Mouse (Mus musculus): Measurements from ENCODE around the gene Stk25. TPM values are rescaled to one million over a fixed set of nuclear protein-coding genes. Genes with fewer than 3 reads are reported as not detected.

Gene Stk25
- polyA plus RNA-seq, 1 experiment from 2014 or later: 215 TPM

GRCm38 (mm10) chr1:93689901-93690496 is 31.5 kb upstream of the Stk25 start:
- WGBS: 86% methylated on average over 7 of the region's 7 CpGs
- Histone ChIP-seq H3K4me3 (no peak overlapping the region), H3K9me3 (no peaks in the 10 kb centered on the region), H3K27ac (no peak overlapping the region), H3K36me3 (peaks cover 24% of the 10 kb centered on the region), H3K4me1 (replicated peaks) (peaks cover 33% of the 10 kb centered on the region), H3K27me3 (ENCODE audit: insufficient read depth, poor library complexity, severe bottlenecking) (peaks cover 27% of the 10 kb centered on the region)
- no peak for DNase-seq (ENCODE audit: low spot score)

GRCm38 (mm10) chr1:93688154-93688553 is 29.7 kb upstream of the Stk25 start:
- Histone ChIP-seq H3K4me3 (no peak overlapping the region), H3K36me3 (peaks cover 14% of the 10 kb centered on the region; the same call in 1 of the 2 replicates), H3K27ac (no peak overlapping the region), H3K9me3 (no peaks in the 10 kb centered on the region), H3K27me3 (ENCODE audit: insufficient read depth, poor library complexity, severe bottlenecking) (peaks cover 39% of the 10 kb centered on the region), H3K4me1 (replicated peaks) (peaks cover 36% of the 10 kb centered on the region)
- DNase-seq (ENCODE audit: low spot score): no peak
- 88% methylated on average over 8 of the region's 8 CpGs for WGBS

- Histone ChIP-seq H3K36me3 (peaks cover 13% of the 10 kb centered on the region; the same call in 1 of the 2 replicates), H3K27ac (peak overlapping the region; percentile 87), H3K4me1 (replicated peaks) (peaks cover 36% of the 10 kb centered on the region), H3K4me3 (peak overlapping the region; percentile 69), H3K27me3 (ENCODE audit: insufficient read depth, poor library complexity, severe bottlenecking) (peaks cover 39% of the 10 kb centered on the region), H3K9me3 (0 out of 2 replicates have a peak, but pooled peaks cover 4% of the 10 kb centered on the region)
- WGBS: 58% methylated on average over 3 of the region's 3 CpGs
- DNase-seq (ENCODE audit: low spot score): no peak
Observed at GRCm38 (mm10) chr1:93686961-93687320, 28.5 kb upstream of the Stk25 start.

GRCm38 (mm10) chr1:93686245-93686960 is 27.9 kb upstream of the Stk25 start:
- Histone ChIP-seq H3K4me3 (peak overlapping the region; percentile 69), H3K9me3 (0 out of 2 replicates have a peak, but pooled peaks cover 9% of the 10 kb centered on the region), H3K36me3 (peaks cover 10% of the 10 kb centered on the region; the same call in 1 of the 2 replicates), H3K27ac (peak overlapping the region; percentile 87), H3K4me1 (replicated peaks) (peaks cover 36% of the 10 kb centered on the region), H3K27me3 (ENCODE audit: insufficient read depth, poor library complexity, severe bottlenecking) (peaks cover 39% of the 10 kb centered on the region)
- DNase-seq (ENCODE audit: low spot score): peak; percentile 80
- 2% methylated on average over 51 of the region's 51 CpGs for WGBS

GRCm38 (mm10) chr1:93685401-93686244 is 27.2 kb upstream of the Stk25 start, which contains the start of gene Bok:
Gene Bok (plus strand): TSS chr1:93685660.
- peaks cover 36% of the 10 kb centered on the region for H3K4me1 ChIP-seq (replicated peaks)
- H3K9me3 ChIP-seq: 0 out of 2 replicates have a peak, but pooled peaks cover 13% of the 10 kb centered on the region
- peak; percentile 71 for DNase-seq (ENCODE audit: low spot score)
- H3K27ac ChIP-seq: peak within 1 kb of the TSS; percentile 87
- H3K36me3 ChIP-seq: peaks cover 6% of the 10 kb centered on the region; the same call in 1 of the 2 replicates
- under 1% methylated on average over 78 of the region's 78 CpGs for WGBS
- peaks cover 39% of the 10 kb centered on the region for H3K27me3 ChIP-seq (ENCODE audit: insufficient read depth, poor library complexity, severe bottlenecking)
- peak within 1 kb of the TSS; percentile 69 for H3K4me3 ChIP-seq

- Histone ChIP-seq H3K27ac (no peak overlapping the region), H3K27me3 (ENCODE audit: insufficient read depth, poor library complexity, severe bottlenecking) (peaks cover 12% of the 10 kb centered on the region), H3K4me3 (no peak overlapping the region), H3K9me3 (0 out of 2 replicates have a peak, but pooled peaks cover 13% of the 10 kb centered on the region), H3K36me3 (no peaks in the 10 kb centered on the region), H3K4me1 (replicated peaks) (peaks cover 3% of the 10 kb centered on the region; the same call in 1 of the 2 replicates)
- 77% methylated on average over 7 of the region's 7 CpGs for WGBS
- no peak for DNase-seq (ENCODE audit: low spot score)
Observed at GRCm38 (mm10) chr1:93679889-93680568, 21.6 kb upstream of the Stk25 start.

GRCm38 (mm10) chr1:93678386-93678785 is 19.9 kb upstream of the Stk25 start:
- Histone ChIP-seq H3K36me3 (no peaks in the 10 kb centered on the region), H3K9me3 (0 out of 2 replicates have a peak, but pooled peaks cover 13% of the 10 kb centered on the region), H3K27me3 (ENCODE audit: insufficient read depth, poor library complexity, severe bottlenecking) (no peaks in the 10 kb centered on the region), H3K27ac (no peak overlapping the region), H3K4me1 (replicated peaks) (no peaks in the 10 kb centered on the region), H3K4me3 (no peak overlapping the region)
- 76% methylated on average over 2 of the region's 2 CpGs for WGBS
- no peak for DNase-seq (ENCODE audit: low spot score)

- 92% methylated on average over 5 of the region's 5 CpGs for WGBS
- H3K36me3 ChIP-seq: no peaks in the 10 kb centered on the region
- DNase-seq (ENCODE audit: low spot score): no peak
Observed at GRCm38 (mm10) chr1:93672682-93673081, 14.2 kb upstream of the Stk25 start.

GRCm38 (mm10) chr1:93669941-93670340 is 11.5 kb upstream of the Stk25 start:
- no peaks in the 10 kb centered on the region for H3K36me3 ChIP-seq
- no peaks in the 10 kb centered on the region for H3K9me3 ChIP-seq
- DNase-seq (ENCODE audit: low spot score): no peak
- H3K4me1 ChIP-seq (replicated peaks): peaks cover 23% of the 10 kb centered on the region
- no peak overlapping the region for H3K4me3 ChIP-seq
- peaks cover 3% of the 10 kb centered on the region; the same call in 1 of the 2 replicates for H3K27me3 ChIP-seq (ENCODE audit: insufficient read depth, poor library complexity, severe bottlenecking)
- H3K27ac ChIP-seq: 0 out of 2 replicates have a peak overlapping the region, but pooled peaks have one; percentile 90

More at GRCm38 (mm10) chr1:93672682-93673081, 14.2 kb upstream of the Stk25 start:
- Histone ChIP-seq H3K27me3 (ENCODE audit: insufficient read depth, poor library complexity, severe bottlenecking) (no peaks in the 10 kb centered on the region), H3K4me1 (replicated peaks) (peaks cover 22% of the 10 kb centered on the region), H3K27ac (no peak overlapping the region), H3K9me3 (no peaks in the 10 kb centered on the region), H3K4me3 (no peak overlapping the region)

- H3K36me3 ChIP-seq: no peaks in the 10 kb centered on the region
- 9% methylated on average over 17 of the region's 17 CpGs for WGBS
- H3K27ac ChIP-seq: peak overlapping the region; percentile 90
- H3K27me3 ChIP-seq (ENCODE audit: insufficient read depth, poor library complexity, severe bottlenecking): peaks cover 3% of the 10 kb centered on the region; the same call in 1 of the 2 replicates
- peaks cover 23% of the 10 kb centered on the region for H3K4me1 ChIP-seq (replicated peaks)
- no peaks in the 10 kb centered on the region for H3K9me3 ChIP-seq
- peak; percentile 82 for DNase-seq (ENCODE audit: low spot score)
- peak overlapping the region; percentile 54 for H3K4me3 ChIP-seq
Observed at GRCm38 (mm10) chr1:93668791-93669548, 10.5 kb upstream of the Stk25 start.

GRCm38 (mm10) chr1:93667760-93668400 is 9.4 kb upstream of the Stk25 start:
- H3K36me3 ChIP-seq: no peaks in the 10 kb centered on the region

More at GRCm38 (mm10) chr1:93667760-93668400, 9.4 kb upstream of the Stk25 start:
- WGBS: 26% methylated on average over 13 of the region's 13 CpGs
- Histone ChIP-seq H3K4me3 (peak overlapping the region; percentile 12; the same call in 1 of the 2 replicates), H3K27me3 (ENCODE audit: insufficient read depth, poor library complexity, severe bottlenecking) (peaks cover 3% of the 10 kb centered on the region; the same call in 1 of the 2 replicates), H3K27ac (peak overlapping the region; percentile 90; the same call in 1 of the 2 replicates), H3K4me1 (replicated peaks) (peaks cover 23% of the 10 kb centered on the region), H3K9me3 (no peaks in the 10 kb centered on the region)
- peak; percentile 36 for DNase-seq (ENCODE audit: low spot score)

All from hindbrain, embryonic 10.5 days (tissue).